Mouse (Mus musculus) forebrain, embryonic 11.5 days (tissue): ENCODE results near the gene Arhgef28. TPM values are rescaled to one million over a fixed set of nuclear protein-coding genes. Genes with fewer than 3 reads are reported as not detected.

Experiments
- ATAC-seq: fragments of 200-750 bp; cut with Nextera tagmentation; replicated peaks from 2 replicates; pipeline ENCODE4 v1.8.0; 2017; ENCODE audit warnings: moderate TSS enrichment; ENCODE audit not compliant: low FRiP score
- DNase-seq: peaks from one replicate; pipeline ENCODE4 v3.0.0-alpha.2; 2017; ENCODE audit warnings: low spot score
- H3K27ac ChIP-seq: fragments of 300-500 bp; sonication (generic); 2 replicates; pipeline ENCODE4 v1.5.1; 2014; ENCODE audit warnings: low read depth, low read length
- H3K27me3 ChIP-seq: fragments of 300-500 bp; sonication (generic); 2 replicates; pipeline ENCODE4 v1.6.1; 2014; ENCODE audit warnings: mild to moderate bottlenecking, low read length, mixed read lengths; ENCODE audit not compliant: control insufficient read depth, insufficient read depth
- H3K36me3 ChIP-seq: fragments of 300-500 bp; sonication (generic); 2 replicates; pipeline ENCODE4 v1.6.1; 2014; ENCODE audit warnings: mild to moderate bottlenecking, low read length, moderate library complexity, mixed read lengths; ENCODE audit not compliant: control insufficient read depth, insufficient read depth
- H3K4me1 ChIP-seq: fragments of 300-500 bp; sonication (generic); replicated peaks from 2 replicates; pipeline ENCODE4 v1.6.1; 2014; ENCODE audit warnings: low read length, mixed read lengths; ENCODE audit not compliant: control insufficient read depth, insufficient read depth
- H3K4me2 ChIP-seq: fragments of 300-500 bp; sonication (generic); 2 replicates; pipeline ENCODE4 v1.6.1; 2014; ENCODE audit warnings: low read depth, mild to moderate bottlenecking, low read length, moderate library complexity, mixed read lengths; ENCODE audit not compliant: severe bottlenecking
- H3K4me3 ChIP-seq: fragments of 300-500 bp; sonication (generic); 2 replicates; pipeline ENCODE4 v1.5.1; 2014; ENCODE audit warnings: low read depth, low read length
- H3K9ac ChIP-seq: fragments of 300-500 bp; sonication (generic); 2 replicates; pipeline ENCODE4 v1.6.1; 2014; ENCODE audit warnings: low read length
- H3K9me3 ChIP-seq: fragments of 300-500 bp; sonication (generic); 2 replicates; pipeline ENCODE4 v1.6.1; 2016; ENCODE audit warnings: low read length, mixed read lengths; ENCODE audit not compliant: control insufficient read depth
- WGBS: fragments of 180-500 bp; shearing (Covaris S2); extraction: QIAGEN DNeasy Blood & Tissue Kit; methylation state at CpG from one replicate; pipeline ENCODE4 v1.1.7; 2014; 5-methylcytosine and 5-hydroxymethylcytosine counted together
- polyA plus RNA-seq: library from polyadenylated mRNA; unstranded; fragments of >200 nt; fragmentation: Nextera tagmentation; extraction: Ambion mirVana; gene quantifications from 2 replicates; pipeline ENCODE4 v1.2.1, GENCODE M21; 2014

Gene Arhgef28
- polyA plus RNA-seq, 1 experiment from 2014 or later = 6.3 TPM

GRCm38 (mm10) chr13:98092354-98093002 is 113.8 kb downstream of the Arhgef28 start:
- H3K27me3 ChIP-seq = no peaks in the 10 kb centered on the region
- no peaks in the 10 kb centered on the region for H3K9me3 ChIP-seq
- WGBS = 92% methylated on average over 12 of the region's 12 CpGs
- DNase-seq (no peak), ATAC-seq (no peak)
- no peak overlapping the region for H3K4me2 ChIP-seq
- no peak overlapping the region for H3K4me3 ChIP-seq
- no peaks in the 10 kb centered on the region for H3K36me3 ChIP-seq
- H3K27ac ChIP-seq = no peak overlapping the region
- H3K9ac ChIP-seq = no peak overlapping the region
- no peaks in the 10 kb centered on the region for H3K4me1 ChIP-seq

DNA sequence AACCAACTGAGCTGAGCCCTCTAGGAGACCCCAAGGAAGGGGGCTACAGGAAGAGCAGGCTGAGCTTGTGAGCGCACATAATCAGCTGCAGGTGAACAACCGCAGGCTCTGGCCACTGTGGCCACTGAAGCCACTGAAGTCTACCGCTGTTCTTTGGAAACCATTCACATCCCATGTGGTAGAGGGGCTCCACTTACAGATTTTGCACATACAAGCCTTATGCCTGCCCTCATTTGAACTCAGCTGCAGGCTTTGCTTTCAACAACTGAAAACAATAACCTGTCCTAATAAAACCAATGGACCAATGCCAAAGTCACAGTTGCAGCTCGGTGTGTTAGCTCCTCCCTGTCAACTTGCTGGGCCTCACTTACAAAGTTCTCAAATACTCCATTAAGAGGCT is 126.6 kb downstream of the Arhgef28 start:
- H3K9ac ChIP-seq = no peak overlapping the region
- whole genome bisulfite sequencing = 86% methylated on average over 4 of the region's 4 CpGs
- H3K36me3 ChIP-seq = no peaks in the 10 kb centered on the region
- no peak overlapping the region for H3K4me3 ChIP-seq
- no peaks in the 10 kb centered on the region for H3K27me3 ChIP-seq
- no peak overlapping the region for H3K4me2 ChIP-seq
- no peaks in the 10 kb centered on the region for H3K4me1 ChIP-seq
- DNase-seq = no peak
- ATAC-seq = no peak
- no peak overlapping the region for H3K27ac ChIP-seq
- no peaks in the 10 kb centered on the region for H3K9me3 ChIP-seq

- 84% methylated on average over 5 of the region's 5 CpGs for WGBS
- no peak for ATAC-seq
Measured at GRCm38 (mm10) chr13:98078251-98078650, 128.0 kb downstream of the Arhgef28 start.

GRCm38 (mm10) chr13:98077216-98077615 is 129.0 kb downstream of the Arhgef28 start:
- Histone ChIP-seq H3K4me2 (no peak overlapping the region), H3K27ac (no peak overlapping the region), H3K4me3 (no peak overlapping the region), H3K4me1 (no peaks in the 10 kb centered on the region), H3K9ac (no peak overlapping the region), H3K9me3 (no peaks in the 10 kb centered on the region), H3K36me3 (no peaks in the 10 kb centered on the region), H3K27me3 (no peaks in the 10 kb centered on the region)
- no peak for ATAC-seq
- no peak for DNase-seq
- 95% methylated on average over 12 of the region's 12 CpGs for WGBS

More at GRCm38 (mm10) chr13:98078251-98078650, 128.0 kb downstream of the Arhgef28 start:
- Histone ChIP-seq H3K9me3 (no peaks in the 10 kb centered on the region), H3K4me3 (no peak overlapping the region), H3K27ac (no peak overlapping the region), H3K4me2 (no peak overlapping the region), H3K9ac (no peak overlapping the region), H3K4me1 (no peaks in the 10 kb centered on the region), H3K36me3 (no peaks in the 10 kb centered on the region), H3K27me3 (no peaks in the 10 kb centered on the region)
- DNase-seq = no peak

GRCm38 (mm10) chr13:98074871-98075270 is 131.4 kb downstream of the Arhgef28 start:
- Histone ChIP-seq H3K4me3 (no peak overlapping the region), H3K9me3 (no peaks in the 10 kb centered on the region), H3K27me3 (no peaks in the 10 kb centered on the region), H3K36me3 (no peaks in the 10 kb centered on the region), H3K9ac (no peak overlapping the region), H3K27ac (no peak overlapping the region), H3K4me1 (no peaks in the 10 kb centered on the region), H3K4me2 (no peak overlapping the region)
- ATAC-seq (no peak), DNase-seq (no peak)
- WGBS = 71% methylated on average over 11 of the region's 11 CpGs

GRCm38 (mm10) chr13:98073190-98073589 is 133.0 kb downstream of the Arhgef28 start:
- H3K4me2 ChIP-seq = no peak overlapping the region
- H3K27me3 ChIP-seq = no peaks in the 10 kb centered on the region
- H3K27ac ChIP-seq = no peak overlapping the region
- no peaks in the 10 kb centered on the region for H3K4me1 ChIP-seq
- no peak for DNase-seq
- no peaks in the 10 kb centered on the region for H3K36me3 ChIP-seq
- no peaks in the 10 kb centered on the region for H3K9me3 ChIP-seq
- no peak for ATAC-seq
- WGBS = 73% methylated on average over 4 of the region's 4 CpGs
- H3K9ac ChIP-seq = no peak overlapping the region
- no peak overlapping the region for H3K4me3 ChIP-seq

DNA sequence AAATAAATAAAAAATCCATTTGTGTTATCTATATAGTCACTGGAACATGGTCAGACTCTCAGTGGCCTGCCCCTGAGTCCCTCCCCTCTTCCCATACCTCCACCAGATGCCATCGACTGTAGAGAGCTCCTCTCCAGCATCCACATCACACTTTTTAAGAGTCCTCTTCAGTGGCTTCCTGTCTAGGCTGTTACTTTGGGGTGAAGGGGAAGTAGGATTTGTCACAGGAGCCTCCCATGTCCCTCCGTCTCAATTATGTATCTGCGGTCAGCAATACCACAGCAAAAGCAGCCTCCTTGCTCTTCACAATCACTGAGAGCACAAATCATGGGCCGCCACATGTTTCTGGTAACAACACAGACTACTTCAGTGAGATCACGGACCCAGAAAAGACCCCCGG is 135.8 kb downstream of the Arhgef28 start:
- no peaks in the 10 kb centered on the region for H3K36me3 ChIP-seq
- H3K9me3 ChIP-seq = no peaks in the 10 kb centered on the region
- no peaks in the 10 kb centered on the region for H3K27me3 ChIP-seq
- no peak for DNase-seq
- WGBS = 96% methylated on average over 6 of the region's 6 CpGs
- no peak for ATAC-seq
- H3K27ac ChIP-seq = no peak overlapping the region
- no peak overlapping the region for H3K4me2 ChIP-seq
- H3K4me1 ChIP-seq = no peaks in the 10 kb centered on the region
- H3K4me3 ChIP-seq = no peak overlapping the region
- H3K9ac ChIP-seq = no peak overlapping the region

GRCm38 (mm10) chr13:98069646-98070045 is 136.6 kb downstream of the Arhgef28 start:
- Histone ChIP-seq H3K9me3 (no peaks in the 10 kb centered on the region), H3K4me2 (no peak overlapping the region), H3K36me3 (no peaks in the 10 kb centered on the region), H3K4me1 (no peaks in the 10 kb centered on the region), H3K27me3 (no peaks in the 10 kb centered on the region), H3K4me3 (no peak overlapping the region), H3K27ac (no peak overlapping the region), H3K9ac (no peak overlapping the region)
- DNase-seq = no peak
- 89% methylated on average over 6 of the region's 6 CpGs for WGBS
- no peak for ATAC-seq

GRCm38 (mm10) chr13:98062843-98063242 is 143.4 kb downstream of the Arhgef28 start:
- H3K27me3 ChIP-seq = no peaks in the 10 kb centered on the region
- no peaks in the 10 kb centered on the region for H3K4me1 ChIP-seq
- H3K27ac ChIP-seq = no peak overlapping the region
- no peaks in the 10 kb centered on the region for H3K9me3 ChIP-seq
- no peak for ATAC-seq
- DNase-seq = no peak
- no peak overlapping the region for H3K4me3 ChIP-seq
- no peak overlapping the region for H3K9ac ChIP-seq
- H3K4me2 ChIP-seq = no peak overlapping the region
- no peaks in the 10 kb centered on the region for H3K36me3 ChIP-seq
- 82% methylated on average over 4 of the region's 4 CpGs for WGBS
